Mouse (Mus musculus): ENCODE measurements at regions not wholly inside any gene's neighbourhood (a gene's known extent, or its start where the extent isn't known, plus 50 kb on each side); places are given as distances from the start of the nearest gene placed in this dataset.

- DNase-seq, result no peak
- H3K4me3 ChIP-seq (replicated peaks; ENCODE audit: extremely low read depth, low read depth, low read length), result no peak overlapping the region
- WGBS, result 65% methylated on average over 6 of the region's 6 CpGs
- no peak for TF ChIP-seq CTCF (IDR thresholded peaks at IDR 0.05; ENCODE audit: insufficient read depth, low read length)
- TF ChIP-seq POLR2A (IDR thresholded peaks at IDR 0.05; ENCODE audit: borderline replicate concordance, extremely low read depth, low read depth, low read length), result no peak
- H3K4me1 ChIP-seq (ENCODE audit: control insufficient read depth, insufficient read depth, low read length), result peaks cover 2% of the 10 kb centered on the region; the same call in 1 of the 2 replicates
Measured at GRCm38 (mm10) chr3:104279505-104279904, 59.3 kb upstream of the Magi3 start.

GRCm38 (mm10) chr3:104274718-104275302, 54.6 kb upstream of the Magi3 start:
- TF ChIP-seq POLR2A (IDR thresholded peaks at IDR 0.05; ENCODE audit: borderline replicate concordance, extremely low read depth, low read depth, low read length) (no peak), CTCF (IDR thresholded peaks at IDR 0.05; ENCODE audit: insufficient read depth, low read length) (no peak)
- WGBS, result 20% methylated on average over 1 of the region's 1 CpGs
- H3K4me3 ChIP-seq (replicated peaks; ENCODE audit: extremely low read depth, low read depth, low read length), result no peak overlapping the region
- H3K4me1 ChIP-seq (ENCODE audit: control insufficient read depth, insufficient read depth, low read length), result peaks cover 2% of the 10 kb centered on the region; the same call in 1 of the 2 replicates
- no peak for DNase-seq

GRCm38 (mm10) chr3:104274084-104274483, 53.9 kb upstream of the Magi3 start:
- DNase-seq, result no peak
- TF ChIP-seq POLR2A (IDR thresholded peaks at IDR 0.05; ENCODE audit: borderline replicate concordance, extremely low read depth, low read depth, low read length), result no peak
- TF ChIP-seq CTCF (IDR thresholded peaks at IDR 0.05; ENCODE audit: insufficient read depth, low read length), result no peak

More at GRCm38 (mm10) chr3:104274084-104274483, 53.9 kb upstream of the Magi3 start:
- H3K4me1 ChIP-seq (ENCODE audit: control insufficient read depth, insufficient read depth, low read length), result peaks cover 1% of the 10 kb centered on the region; the same call in 1 of the 2 replicates
- H3K4me3 ChIP-seq (replicated peaks; ENCODE audit: extremely low read depth, low read depth, low read length), result no peak overlapping the region
